Mouse (Mus musculus) C2C12 (cell line): Measurements from ENCODE around the gene Tubgcp2.

Experiments
- CEBPB ChIP-seq: IDR thresholded peaks from one replicate; pipeline ENCODE4 v1.6.1; 2011; ENCODE audit warnings: low read depth, mild to moderate bottlenecking, control low read depth, moderate library complexity
- CTCF ChIP-seq: IDR thresholded peaks from one replicate; pipeline ENCODE4 v1.5.1; 2011; ENCODE audit not compliant: control insufficient read depth, insufficient read depth, insufficient read length
- FOSL1 ChIP-seq: IDR thresholded peaks from one replicate; pipeline ENCODE4 v1.8.0; 2011; ENCODE audit warnings: mild to moderate bottlenecking, low read length; ENCODE audit not compliant: poor library complexity, insufficient read depth, severe bottlenecking
- MYOG ChIP-seq: IDR thresholded peaks from one replicate; pipeline ENCODE4 v1.6.1; 2011; ENCODE audit not compliant: control insufficient read depth, insufficient read length; ENCODE audit errors: extremely low read depth
- USF1 ChIP-seq: IDR thresholded peaks from one replicate; pipeline ENCODE4 v1.6.1; 2011; ENCODE audit warnings: low read depth, mild to moderate bottlenecking, control low read depth, moderate library complexity

GRCm38 (mm10) chr7:140082242-140082678 lies 45.8 kb upstream of the Tubgcp2 start, which contains the start of gene Caly:
- no peak for TF ChIP-seq CTCF
- TF ChIP-seq MYOG = no peak
- no peak for TF ChIP-seq CEBPB
- no peak for TF ChIP-seq USF1
- TF ChIP-seq FOSL1 = no peak
